ENCODE assay signal across 18 mouse cellular contexts in the genomic region with DNA sequence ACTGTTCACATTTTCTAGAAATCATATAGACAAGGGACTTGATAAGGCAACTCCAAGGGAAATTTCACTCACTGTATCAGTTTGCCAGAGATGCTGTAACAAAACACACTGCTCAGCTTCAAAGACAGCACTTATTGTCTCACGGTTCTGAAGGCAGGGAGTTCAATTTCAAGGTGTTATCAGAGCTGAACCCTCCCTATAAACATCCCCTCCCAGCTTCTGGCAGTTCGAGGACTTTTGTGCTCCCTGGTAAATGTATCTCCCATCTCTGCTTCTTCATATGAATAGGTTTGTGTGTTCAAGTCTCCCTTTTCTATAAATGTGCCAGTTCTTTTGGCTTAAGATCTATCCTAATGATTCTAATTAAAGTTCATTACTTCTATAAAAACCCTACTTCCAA.
"Had no signal": no experiment of that assay in that cellular context is flagged by ENCODE, and none has a peak within 500 bp of the region (broad histone marks: within the 10 kb centered on the region; RNA-seq: fewer than 3 reads in every experiment).

No protein-coding gene starts in this region.

- H3K4me2 ChIP-seq: lung, embryonic 14.5 days; midbrain, embryonic 12.5 days; neural tube, embryonic 13.5 days; neural tube, embryonic 15.5 days had no signal

- H3K9me3 ChIP-seq: midbrain, embryonic 10.5 days; midbrain, embryonic 12.5 days; neural tube, embryonic 13.5 days; neural tube, embryonic 15.5 days had no signal

- ATAC-seq: midbrain, embryonic 16.5 days had no signal

- DNase-seq: lung, embryonic 14.5 days; lung, postnatal 10 days; lung, postnatal 4 days; midbrain, embryonic 14.5 days; retina, postnatal 1 day; right cerebral cortex, adult 18-20 months; right cerebral cortex, postnatal 25 days; right cerebral cortex, postnatal 4 days; spleen, adult 18-20 months; thymus, adult 18-20 months; thymus, postnatal 14 days; thymus, postnatal 36 days had no signal

- H3K27me3 ChIP-seq: midbrain, embryonic 12.5 days; neural tube, embryonic 13.5 days; neural tube, embryonic 15.5 days had no signal

- H3K4me3 ChIP-seq: midbrain, embryonic 10.5 days; midbrain, embryonic 12.5 days; myocyte; neural tube, embryonic 13.5 days; neural tube, embryonic 15.5 days had no signal

- H3K36me3 ChIP-seq: midbrain, embryonic 10.5 days; midbrain, embryonic 12.5 days; neural tube, embryonic 13.5 days; neural tube, embryonic 15.5 days had no signal

- H3K9ac ChIP-seq: lung, embryonic 14.5 days; midbrain, embryonic 12.5 days; neural tube, embryonic 13.5 days; neural tube, embryonic 15.5 days had no signal

- H3K27ac ChIP-seq: midbrain, embryonic 10.5 days; midbrain, embryonic 12.5 days; neural tube, embryonic 13.5 days; neural tube, embryonic 15.5 days had no signal

- H3K4me1 ChIP-seq: neural tube, embryonic 15.5 days had no signal
